In genomic region chr2:78246354-78246753, GRCm38 (mm10) we compare ENCODE assay signal across 23 mouse cellular contexts.
A peak's percentile ranks its signal among the peaks of the same experiment; 100 is the strongest.
DNase-seq lines count a peak whose midpoint lies in the region; ATAC-seq and TF ChIP-seq lines count a peak whose summit lies in the region.
"Had no signal": no experiment of that assay in that cellular context is flagged by ENCODE, and none has a peak within 500 bp of the region (broad histone marks: within the 10 kb centered on the region; RNA-seq: fewer than 3 reads in every experiment).

No protein-coding gene starts in this region.

- no peak for TF ChIP-seq EP300 in lung, postnatal 0 days (IDR thresholded peaks at IDR 0.05)

- H3K27me3 ChIP-seq in kidney, postnatal 0 days (ENCODE audit: insufficient read depth, low read length) = no peaks in the 10 kb centered on the region
- no peaks in the 10 kb centered on the region for H3K27me3 ChIP-seq in kidney, adult 2 months (replicated peaks; ENCODE audit: control insufficient read depth, insufficient read depth, low read length)
- no peaks in the 10 kb centered on the region for H3K27me3 ChIP-seq in lung, postnatal 0 days (replicated peaks; ENCODE audit: insufficient read depth, low read length)
- no peaks in the 10 kb centered on the region for H3K27me3 ChIP-seq in forebrain, embryonic 12.5 days
- H3K27me3 ChIP-seq: embryonic facial prominence, embryonic 15.5 days; forebrain, embryonic 15.5 days; heart, embryonic 12.5 days; hindbrain, embryonic 15.5 days had no signal

- ATAC-seq in kidney, postnatal 0 days (replicated peaks; ENCODE audit: low FRiP score, low read depth) = no peak
- ATAC-seq in lung, postnatal 0 days = 0 out of 2 replicates have a peak, but pooled peaks have one; percentile 44
- ATAC-seq in forebrain, embryonic 12.5 days (ENCODE audit: low FRiP score) = no peak
- ATAC-seq: CD4-positive, CD25-positive, alpha-beta regulatory T cell, adult 4 months; forebrain, embryonic 15.5 days had no signal

- no peak overlapping the region for H3K4me3 ChIP-seq in kidney, postnatal 0 days (replicated peaks; ENCODE audit: low read depth, low read length)
- no peak overlapping the region for H3K4me3 ChIP-seq in kidney, adult 2 months (ENCODE audit: insufficient read depth, low read depth, low read length)
- H3K4me3 ChIP-seq in lung, postnatal 0 days (ENCODE audit: low read depth, low read length) = no peak overlapping the region
- no peak overlapping the region for H3K4me3 ChIP-seq in forebrain, embryonic 12.5 days (replicated peaks)
- H3K4me3 ChIP-seq: embryonic facial prominence, embryonic 15.5 days; erythroblast, embryonic 14.5 days; forebrain, embryonic 10.5 days; forebrain, embryonic 15.5 days; heart, adult 2 months; heart, embryonic 12.5 days; hindbrain, embryonic 10.5 days; hindbrain, embryonic 15.5 days had no signal

- no peaks in the 10 kb centered on the region for H3K9me3 ChIP-seq in kidney, postnatal 0 days (replicated peaks; ENCODE audit: low read length)
- no peaks in the 10 kb centered on the region for H3K9me3 ChIP-seq in lung, postnatal 0 days (ENCODE audit: low read length)
- no peaks in the 10 kb centered on the region for H3K9me3 ChIP-seq in forebrain, embryonic 12.5 days
- H3K9me3 ChIP-seq: embryonic facial prominence, embryonic 15.5 days; forebrain, embryonic 10.5 days; forebrain, embryonic 15.5 days; G1E; heart, embryonic 12.5 days; hindbrain, embryonic 10.5 days; hindbrain, embryonic 15.5 days had no signal

- H3K9ac ChIP-seq in kidney, postnatal 0 days (ENCODE audit: low read depth, low read length) = no peak overlapping the region
- no peak overlapping the region for H3K9ac ChIP-seq in lung, postnatal 0 days (replicated peaks; ENCODE audit: low read depth)
- no peak overlapping the region for H3K9ac ChIP-seq in forebrain, embryonic 12.5 days
- H3K9ac ChIP-seq: embryonic facial prominence, embryonic 15.5 days; forebrain, embryonic 15.5 days; heart, embryonic 12.5 days; hindbrain, embryonic 15.5 days had no signal

- no peaks in the 10 kb centered on the region for H3K36me3 ChIP-seq in kidney, postnatal 0 days (ENCODE audit: insufficient read depth, low read length)
- H3K36me3 ChIP-seq in kidney, adult 2 months (ENCODE audit: control insufficient read depth, insufficient read depth, low read length) = no peaks in the 10 kb centered on the region
- no peaks in the 10 kb centered on the region for H3K36me3 ChIP-seq in lung, postnatal 0 days (ENCODE audit: insufficient read depth, low read length)
- no peaks in the 10 kb centered on the region for H3K36me3 ChIP-seq in forebrain, embryonic 12.5 days (replicated peaks)
- H3K36me3 ChIP-seq: embryonic facial prominence, embryonic 15.5 days; forebrain, embryonic 10.5 days; forebrain, embryonic 15.5 days; G1E; heart, embryonic 12.5 days; hindbrain, embryonic 10.5 days; hindbrain, embryonic 15.5 days had no signal

- DNase-seq in kidney, postnatal 0 days (ENCODE audit: low spot score) = peak; percentile 16
- no peak for DNase-seq in kidney, adult 2 months
- DNase-seq in lung, postnatal 0 days (ENCODE audit: low spot score) = peak; percentile 63
- DNase-seq in lung, postnatal 10 days = no peak
- peak; percentile 9 for DNase-seq in retina, embryonic 14.5 days (ENCODE audit: low spot score)
- DNase-seq in gastrocnemius, postnatal 25 days = no peak
- DNase-seq: adrenal gland, postnatal 10 days; B cell, adult 2 months; cerebellum, adult 11-12 months; cerebellum, adult 9-10 months; cerebellum, postnatal 25 days; gastrocnemius, postnatal 10 days; heart, adult 2 months had no signal

- TF ChIP-seq POLR2A in kidney, adult 2 months (IDR thresholded peaks at IDR 0.05; ENCODE audit: low read depth, low read length) = no peak

- H3K27ac ChIP-seq in kidney, postnatal 0 days = no peak overlapping the region
- H3K27ac ChIP-seq in kidney, adult 2 months (ENCODE audit: insufficient read depth, low read depth, low read length) = no peak overlapping the region
- H3K27ac ChIP-seq in lung, postnatal 0 days (ENCODE audit: low read length) = no peak overlapping the region
- H3K27ac ChIP-seq in forebrain, embryonic 12.5 days = no peak overlapping the region
- H3K27ac ChIP-seq: forebrain, embryonic 10.5 days; forebrain, embryonic 15.5 days; heart, adult 2 months; hindbrain, embryonic 10.5 days; hindbrain, embryonic 15.5 days had no signal

- no peak for TF ChIP-seq CTCF in kidney, postnatal 0 days (IDR thresholded peaks at IDR 0.05; ENCODE audit: low read depth)
- TF ChIP-seq CTCF in kidney, adult 2 months (conservative IDR thresholded peaks at IDR 0.05; ENCODE audit: insufficient read depth, insufficient read length, low read depth, low read length) = no peak
- no peak for TF ChIP-seq CTCF in lung, postnatal 0 days (IDR thresholded peaks at IDR 0.05)

- H3K4me1 ChIP-seq in kidney, postnatal 0 days (replicated peaks; ENCODE audit: insufficient read depth, low read length) = no peaks in the 10 kb centered on the region
- no peaks in the 10 kb centered on the region for H3K4me1 ChIP-seq in kidney, adult 2 months (ENCODE audit: control insufficient read depth, insufficient read depth, low read length)
- H3K4me1 ChIP-seq in lung, postnatal 0 days (ENCODE audit: insufficient read depth, low read depth, low read length) = peaks cover 4% of the 10 kb centered on the region; the same call in 1 of the 2 replicates
- no peaks in the 10 kb centered on the region for H3K4me1 ChIP-seq in forebrain, embryonic 12.5 days
- H3K4me1 ChIP-seq: forebrain, embryonic 10.5 days; forebrain, embryonic 15.5 days; heart, embryonic 12.5 days; hindbrain, embryonic 10.5 days; hindbrain, embryonic 15.5 days had no signal

- 70% methylated on average over 5 of the region's 5 CpGs for WGBS in kidney, postnatal 0 days
- whole genome bisulfite sequencing in kidney, adult 2 months = 80% methylated on average over 5 of the region's 5 CpGs
- WGBS in lung, postnatal 0 days = 54% methylated on average over 5 of the region's 5 CpGs
- 71% methylated on average over 5 of the region's 5 CpGs for WGBS in forebrain, embryonic 12.5 days

- no peak overlapping the region for H3K4me2 ChIP-seq in kidney, postnatal 0 days (ENCODE audit: low read length)
- no peak overlapping the region for H3K4me2 ChIP-seq in lung, postnatal 0 days (replicated peaks; ENCODE audit: low read depth, low read length)
- no peak overlapping the region for H3K4me2 ChIP-seq in forebrain, embryonic 12.5 days
- H3K4me2 ChIP-seq: embryonic facial prominence, embryonic 15.5 days; forebrain, embryonic 15.5 days; heart, embryonic 12.5 days; hindbrain, embryonic 15.5 days had no signal

Comparison
In these comparisons a context has a peak if more than half of its experiments do, and no peak if none do; other contexts are left out.
1. DNase-seq: peak in kidney, postnatal 0 days (single experiment), lung, postnatal 0 days (single experiment) and retina, embryonic 14.5 days (single experiment); none in kidney, adult 2 months (single experiment), lung, postnatal 10 days (single experiment) and gastrocnemius, postnatal 25 days (single experiment).